Mouse (Mus musculus) CD4-positive, CD25-positive, alpha-beta regulatory T cell, adult 2 months (primary cell): ENCODE results near the gene Lage3.
"Not testable (repeated sequence)": the region's sequence is repeated elsewhere in the genome, so short reads cannot be mapped to it uniquely, and the experiment has no call there.

Experiments
- DNase-seq: peaks from one replicate; pipeline ENCODE4 v3.0.0-alpha.2; 2012; ENCODE audit warnings: low read depth, low spot score

Lage3 gene

DNA sequence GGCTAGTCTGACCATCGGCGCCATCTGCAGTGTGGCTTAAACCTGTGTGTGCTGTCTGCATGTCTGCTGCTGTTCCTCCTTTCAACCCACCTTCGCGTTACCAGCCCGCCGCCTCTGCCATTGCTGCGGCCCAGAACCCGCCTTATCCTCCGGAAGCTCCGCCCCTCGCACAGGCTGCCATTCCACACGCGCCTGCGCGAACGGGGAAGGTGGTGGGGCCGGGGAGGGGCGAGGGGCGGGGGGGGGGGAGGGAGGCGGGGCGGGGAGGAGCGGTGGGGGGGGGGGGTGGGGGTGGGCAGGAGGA lies at the start of gene Lage3:
Gene Lage3, minus strand, starts transcription at position 152 of the 304 bp plus-strand sequence.
- DNase-seq, result peak; percentile 89

DNA sequence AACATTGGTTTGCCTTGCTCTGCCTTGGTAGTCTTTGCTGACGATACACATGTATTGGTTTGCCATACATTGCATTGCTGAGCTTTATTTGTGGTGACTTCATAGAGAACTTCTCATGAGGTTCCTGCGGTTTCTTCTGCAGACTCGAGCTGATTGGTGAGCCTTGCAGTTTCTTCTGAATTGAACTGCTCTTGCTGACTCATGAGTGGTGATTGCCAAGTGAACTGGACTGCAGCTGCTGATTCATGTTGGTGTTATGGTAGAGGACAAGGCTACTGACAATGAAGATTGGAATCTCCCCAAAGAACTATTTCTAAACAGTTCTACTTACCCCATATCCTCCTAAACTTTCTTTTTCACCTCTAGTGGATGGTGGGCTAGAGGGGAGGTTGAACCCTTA lies 46.7 kb upstream of the Lage3 start:
- no peak for DNase-seq

DNA sequence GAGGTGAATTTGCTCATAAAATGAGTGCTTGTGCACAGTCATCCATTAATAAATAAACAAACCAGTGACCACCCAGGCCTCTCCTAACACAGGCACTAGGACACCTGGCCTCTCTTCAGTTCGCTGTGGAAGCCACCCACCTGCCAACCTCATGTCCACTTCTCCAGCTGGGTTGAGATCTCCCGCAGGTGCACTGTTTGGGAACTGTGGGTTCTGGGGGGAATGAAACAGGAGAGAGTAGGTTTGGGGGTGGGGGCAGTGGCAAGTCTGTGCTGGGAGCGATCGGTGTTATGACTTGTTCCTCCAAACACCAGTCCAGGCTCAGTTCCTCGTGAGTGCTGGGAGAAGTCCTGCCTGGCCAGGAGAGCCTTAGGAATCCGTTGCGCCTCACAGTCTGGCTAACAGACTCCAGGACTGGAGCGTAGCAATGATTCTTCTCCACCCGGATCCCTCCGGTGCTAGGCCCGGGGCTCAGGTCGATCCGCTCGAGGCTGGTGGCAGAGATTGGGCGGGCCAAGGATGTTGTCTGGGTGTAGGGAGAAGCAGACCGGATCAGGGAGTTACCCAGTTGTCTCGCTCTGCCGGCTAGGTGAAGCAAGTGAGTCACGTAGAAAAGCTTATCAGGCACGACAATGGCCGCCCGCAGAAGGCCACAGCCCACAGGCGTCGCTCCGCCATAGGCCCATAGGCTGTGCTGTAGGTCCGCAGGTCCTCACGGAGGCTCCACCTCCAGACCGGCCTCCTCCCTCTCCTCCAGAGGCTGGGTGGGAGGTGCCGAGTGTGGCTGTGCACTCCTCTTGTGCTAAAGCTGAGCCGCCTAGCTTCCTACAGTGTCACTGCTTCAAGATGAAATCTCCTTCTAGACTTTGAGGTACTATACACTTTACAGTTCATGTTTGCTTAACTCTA lies 39.4 kb upstream of the Lage3 start, which contains the start of the genes Fam3a and Ikbkg:
Gene Fam3a, minus strand, starts transcription at position 738 of the 909 bp plus-strand sequence.
Gene Ikbkg, plus strand, starts transcription at position 756 of the 909 bp plus-strand sequence.
- peak; percentile 94 for DNase-seq

DNA sequence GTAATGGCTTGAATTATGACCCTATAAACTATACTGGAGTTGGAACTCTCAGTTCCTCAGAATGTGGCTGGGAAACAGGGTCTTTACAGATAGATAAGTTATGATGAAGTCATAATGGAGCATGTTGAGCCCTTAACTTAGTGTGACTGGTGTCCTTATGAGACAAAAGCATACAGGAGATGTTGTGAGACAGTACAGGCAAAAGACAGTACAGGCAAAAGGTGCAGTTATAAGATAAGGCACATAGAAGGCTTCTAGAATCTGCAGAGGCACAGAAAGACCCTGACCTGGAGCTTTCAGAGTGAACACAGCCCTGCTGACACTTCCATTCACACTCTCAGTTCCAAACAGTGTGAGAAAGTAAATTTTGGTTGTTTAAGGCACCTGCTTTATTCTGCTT lies 34.7 kb upstream of the Lage3 start:
- no peak for DNase-seq

DNA sequence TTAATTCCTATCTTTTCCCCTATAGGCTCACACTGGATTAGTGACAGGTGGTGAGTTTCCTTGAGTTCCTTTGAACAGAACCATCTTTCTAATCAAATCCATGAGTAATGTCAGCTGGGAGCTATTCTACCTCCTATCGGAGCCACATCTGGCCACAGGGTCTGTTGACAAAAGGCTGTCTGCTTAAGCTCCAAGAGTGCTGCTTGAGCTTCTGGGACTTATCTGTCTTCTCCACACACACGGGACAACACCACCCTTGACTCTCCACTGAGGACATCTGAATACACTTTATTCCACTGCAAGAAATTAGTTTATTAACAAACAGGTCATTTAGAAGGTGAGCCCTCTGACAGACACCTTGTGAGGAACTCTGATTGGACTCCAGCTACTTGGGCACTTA lies 31.0 kb upstream of the Lage3 start:
- DNase-seq, result no peak

DNA sequence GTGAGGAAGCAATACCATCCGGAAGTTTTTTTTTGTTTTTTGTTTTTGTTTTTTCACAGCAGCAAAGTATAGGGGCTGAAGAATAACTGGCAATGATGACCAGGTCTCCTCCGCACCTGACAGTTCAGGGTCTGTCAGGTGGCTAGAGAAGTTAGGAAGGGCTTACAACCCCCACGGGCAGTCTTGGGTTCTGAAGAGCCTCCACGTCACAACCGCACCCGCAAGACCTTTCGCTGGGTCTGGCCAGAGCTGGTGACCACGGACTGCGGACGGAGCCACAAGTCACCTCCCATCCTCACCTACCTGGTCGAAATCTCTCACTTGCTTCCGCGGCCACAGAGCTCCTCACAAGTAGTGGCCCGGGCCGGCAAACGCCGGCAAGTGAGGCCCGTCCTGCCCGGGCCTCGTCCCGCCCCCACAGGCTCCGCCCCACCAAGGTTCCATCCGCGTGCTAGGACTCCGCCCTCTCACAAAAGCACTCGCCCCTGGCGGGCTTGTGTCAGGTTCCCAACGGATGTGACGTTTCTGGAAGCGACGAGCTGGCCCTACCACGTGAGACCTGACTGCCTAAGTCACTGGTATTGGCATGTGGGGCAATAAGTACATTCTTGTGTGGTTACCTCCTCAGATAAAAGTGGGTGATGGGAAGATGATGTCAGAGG lies 19.6 kb upstream of the Lage3 start, which contains the start of the genes Ubl4a and Slc10a3:
Gene Ubl4a, minus strand, starts transcription at position 331 of the 662 bp plus-strand sequence.
Gene Slc10a3, minus strand, starts transcription at position 462 of the 662 bp plus-strand sequence.
- peak; percentile 94 for DNase-seq

DNA sequence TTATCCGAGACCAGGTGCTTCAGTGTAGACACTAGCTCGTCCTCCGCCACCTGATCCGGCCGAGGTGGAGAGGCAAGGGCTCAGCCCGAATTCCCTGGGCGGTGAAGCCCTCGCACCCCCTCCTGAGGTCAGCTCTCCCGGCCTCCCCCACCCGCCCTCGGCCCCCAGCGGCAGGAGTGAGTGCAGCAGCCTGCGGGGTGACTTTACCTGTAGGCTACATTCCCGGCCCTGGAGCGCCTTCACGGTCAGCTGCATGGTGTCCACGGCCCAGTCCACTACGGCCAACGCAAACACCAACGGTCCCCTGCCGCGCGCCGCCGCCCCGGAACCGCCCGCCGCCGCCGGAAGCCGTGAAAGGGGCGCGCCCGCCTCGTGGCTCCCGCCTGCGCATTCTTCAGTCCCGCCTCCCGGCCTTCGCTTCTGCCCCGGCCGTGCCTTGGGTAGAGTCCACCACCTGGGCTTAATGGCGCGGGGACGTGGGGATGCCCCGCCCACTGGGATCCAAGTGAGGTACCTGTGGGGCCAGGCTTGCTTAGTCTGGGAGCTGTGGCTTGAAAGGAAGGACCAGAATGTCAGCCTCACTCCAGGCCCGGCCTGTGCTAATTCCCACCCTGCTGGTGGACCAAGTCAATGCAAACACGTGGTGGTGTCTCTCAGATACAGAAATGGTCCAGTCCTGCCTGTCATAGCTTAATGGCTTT lies 14.9 kb upstream of the Lage3 start:
- peak; percentile 74 for DNase-seq

DNA sequence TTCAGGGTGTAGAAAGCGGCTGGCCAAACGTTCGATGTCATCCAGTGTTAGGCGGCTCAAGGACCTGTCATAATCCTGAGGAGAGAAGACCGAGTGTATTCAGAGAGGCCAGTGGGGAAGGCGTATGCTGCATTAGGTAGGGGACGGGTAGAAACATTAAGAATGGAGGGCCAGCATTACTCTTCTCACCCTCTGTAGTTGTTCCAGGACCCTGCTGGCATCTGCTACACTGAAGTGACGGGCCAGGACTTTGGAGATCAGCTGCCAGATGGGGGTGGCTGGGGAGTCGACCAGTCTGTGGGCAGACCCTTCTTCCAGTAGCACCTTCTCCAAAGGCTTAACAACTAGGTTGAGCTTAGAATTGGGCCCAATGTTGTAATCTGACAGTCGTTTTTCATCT lies 14.1 kb upstream of the Lage3 start:
- DNase-seq, result no peak

DNA sequence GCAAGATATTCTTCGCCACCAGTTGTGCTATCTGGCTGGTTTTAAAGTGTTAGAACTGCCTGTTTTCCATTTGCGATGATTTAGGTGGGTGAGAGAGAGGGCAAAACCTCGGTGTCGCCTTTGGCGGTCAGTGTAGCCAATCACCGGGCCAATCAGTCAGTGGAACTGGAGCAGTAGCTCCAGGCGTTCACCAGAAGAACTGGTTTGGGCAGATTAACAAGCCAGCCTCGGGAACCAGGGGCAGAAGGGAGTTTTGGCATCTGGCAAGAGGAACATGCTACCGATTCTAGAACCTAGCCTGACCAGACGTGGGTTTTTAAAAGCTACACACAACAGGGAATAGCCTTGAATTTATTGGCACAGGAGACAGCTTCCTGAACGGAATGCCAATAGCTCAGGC lies 5.8 kb upstream of the Lage3 start:
- DNase-seq, result no peak

DNA sequence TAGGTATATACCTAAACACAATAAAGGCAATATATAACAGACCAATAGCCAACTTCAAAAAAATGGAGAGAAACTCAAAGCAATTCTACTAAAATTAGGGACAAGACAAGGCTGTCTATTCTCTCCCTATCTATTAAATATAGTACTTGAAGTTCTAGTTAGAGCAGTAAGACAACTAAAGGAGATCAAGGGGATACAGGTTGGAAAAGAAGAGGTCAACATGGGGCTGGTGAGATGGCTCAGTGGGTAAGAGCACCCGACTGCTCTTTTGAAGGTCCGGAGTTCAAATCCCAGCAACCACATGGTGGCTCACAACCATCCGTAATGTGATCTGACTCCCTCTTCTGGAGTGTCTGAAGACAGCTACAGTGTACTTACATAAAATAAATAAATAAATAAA lies 3.7 kb upstream of the Lage3 start:
- DNase-seq, result not testable (repeated sequence)

DNA sequence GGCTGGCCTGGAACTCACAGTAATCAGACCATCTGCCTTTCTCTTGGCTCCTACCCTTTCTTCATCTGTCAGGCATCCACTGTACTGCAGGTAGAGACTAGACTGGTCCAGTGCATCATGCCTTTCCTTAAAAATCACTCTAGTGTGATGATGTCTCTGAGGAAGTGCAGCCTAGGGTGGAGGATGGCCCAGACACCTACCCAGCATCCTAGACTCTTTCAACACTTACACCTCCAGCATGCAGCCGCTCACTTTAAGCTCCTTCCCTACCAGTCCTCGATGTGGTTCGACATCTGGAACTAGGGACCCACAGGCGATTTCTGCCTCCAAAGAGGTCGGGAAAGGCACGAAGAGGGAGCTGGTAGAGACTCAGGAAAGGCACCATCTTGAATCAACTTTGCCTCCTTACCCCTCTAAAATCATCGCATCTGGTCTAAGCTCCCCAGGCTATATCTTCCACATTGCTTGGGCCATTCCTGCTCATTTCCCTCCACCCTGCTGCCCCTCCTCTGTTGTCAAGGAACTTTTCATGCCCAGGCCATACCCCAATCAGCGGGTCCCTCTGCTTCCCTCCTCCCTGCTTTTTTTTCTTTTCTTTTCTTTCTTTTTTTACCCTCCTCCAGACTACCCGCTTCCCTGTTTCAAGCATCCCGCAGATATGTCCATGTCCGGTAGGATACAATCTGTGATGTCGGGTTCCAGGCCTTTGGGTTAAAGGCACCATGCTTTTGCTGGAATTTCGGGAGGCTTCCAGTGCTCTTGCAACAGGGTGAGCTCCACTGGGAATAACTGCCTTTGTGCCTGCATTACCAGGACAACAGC lies 562 bp downstream of the Lage3 start:
- DNase-seq, result no peak

DNA sequence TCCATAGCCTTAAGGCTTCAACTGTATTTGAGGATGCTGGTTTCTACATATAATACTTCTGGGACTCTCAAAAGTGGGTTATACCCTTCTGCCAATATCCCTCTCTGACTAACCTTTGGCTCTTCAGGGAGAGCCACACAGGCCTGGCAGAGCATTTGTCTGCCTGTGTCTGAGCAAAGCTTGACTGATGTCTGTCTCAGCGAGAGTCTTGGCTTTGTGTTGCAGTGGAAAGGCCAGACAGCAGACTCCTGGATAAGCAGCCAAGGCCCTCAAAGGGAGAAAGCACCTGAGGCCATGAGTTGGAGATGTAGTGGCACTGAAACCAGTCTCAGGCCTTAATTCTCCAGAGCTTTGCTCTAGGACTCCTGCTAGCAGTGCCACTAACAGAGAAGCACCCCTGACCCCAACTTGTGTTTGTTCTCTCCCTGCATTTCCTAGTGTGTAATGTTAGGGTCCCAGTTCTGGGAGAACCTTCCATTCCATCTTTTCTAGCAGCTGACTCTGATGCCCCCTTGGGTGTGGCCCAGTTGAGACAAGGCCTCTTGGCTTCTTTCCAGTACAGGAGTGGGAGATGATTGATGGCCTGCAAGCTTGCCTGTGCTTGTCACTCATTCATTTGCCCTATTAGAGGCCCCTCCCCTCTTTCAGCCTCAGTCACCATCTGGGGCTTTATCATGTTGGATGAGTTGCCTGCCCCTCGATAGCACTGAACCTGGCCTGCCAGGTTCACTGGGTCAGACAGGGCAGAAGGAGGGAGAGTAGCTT lies 23.1 kb downstream of the Lage3 start:
- DNase-seq, result no peak

DNA sequence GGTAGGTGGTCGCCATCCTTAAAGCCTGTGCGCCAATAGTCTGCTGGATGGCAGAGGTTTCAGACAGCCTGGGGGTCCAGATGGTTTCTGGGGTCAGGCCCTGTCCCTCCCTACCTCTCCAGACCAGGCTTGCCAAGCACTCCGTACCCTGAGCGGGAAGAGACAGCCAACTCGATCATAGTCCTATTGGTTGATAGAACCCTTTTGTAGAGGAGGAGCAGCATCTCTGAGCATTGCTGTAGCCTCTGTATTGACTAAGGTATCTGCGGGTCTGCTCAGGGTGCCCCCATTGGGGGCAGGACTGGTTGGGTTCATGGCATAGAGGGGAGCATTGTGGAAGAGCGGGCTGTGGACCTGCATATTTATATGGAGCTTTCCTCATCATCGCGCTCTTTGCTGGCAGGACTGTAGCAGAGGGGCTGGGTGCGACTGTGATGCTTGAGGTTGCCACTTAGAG lies 24.2 kb downstream of the Lage3 start:
- DNase-seq, result peak; percentile 8

DNA sequence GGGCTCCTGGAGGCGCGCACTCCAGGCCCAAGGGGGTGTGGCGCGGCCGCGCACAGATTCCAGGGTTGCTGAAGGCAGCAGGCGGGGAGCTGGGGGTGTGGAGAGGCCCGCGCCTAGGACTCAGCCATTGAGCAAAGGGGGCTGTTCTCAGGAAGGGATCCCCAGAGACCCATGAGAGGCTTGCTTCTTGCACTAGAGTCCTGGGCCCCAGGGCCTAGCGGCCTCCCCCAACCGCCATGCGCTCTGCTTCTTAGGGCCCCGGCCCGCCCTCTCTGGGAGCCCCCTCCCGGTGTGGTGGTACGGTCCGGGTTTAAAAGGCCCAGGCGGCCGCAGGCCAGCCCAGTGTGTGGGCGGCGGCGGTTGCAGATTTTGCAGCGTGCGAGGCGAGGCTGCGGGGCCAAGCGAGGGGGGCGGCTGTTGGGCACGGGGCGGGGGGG lies 24.7 kb downstream of the Lage3 start, which contains the start of gene Plxna3:
Gene Plxna3, plus strand, starts transcription at position 342 of the 437 bp plus-strand sequence.
- peak; percentile 71 for DNase-seq

DNA sequence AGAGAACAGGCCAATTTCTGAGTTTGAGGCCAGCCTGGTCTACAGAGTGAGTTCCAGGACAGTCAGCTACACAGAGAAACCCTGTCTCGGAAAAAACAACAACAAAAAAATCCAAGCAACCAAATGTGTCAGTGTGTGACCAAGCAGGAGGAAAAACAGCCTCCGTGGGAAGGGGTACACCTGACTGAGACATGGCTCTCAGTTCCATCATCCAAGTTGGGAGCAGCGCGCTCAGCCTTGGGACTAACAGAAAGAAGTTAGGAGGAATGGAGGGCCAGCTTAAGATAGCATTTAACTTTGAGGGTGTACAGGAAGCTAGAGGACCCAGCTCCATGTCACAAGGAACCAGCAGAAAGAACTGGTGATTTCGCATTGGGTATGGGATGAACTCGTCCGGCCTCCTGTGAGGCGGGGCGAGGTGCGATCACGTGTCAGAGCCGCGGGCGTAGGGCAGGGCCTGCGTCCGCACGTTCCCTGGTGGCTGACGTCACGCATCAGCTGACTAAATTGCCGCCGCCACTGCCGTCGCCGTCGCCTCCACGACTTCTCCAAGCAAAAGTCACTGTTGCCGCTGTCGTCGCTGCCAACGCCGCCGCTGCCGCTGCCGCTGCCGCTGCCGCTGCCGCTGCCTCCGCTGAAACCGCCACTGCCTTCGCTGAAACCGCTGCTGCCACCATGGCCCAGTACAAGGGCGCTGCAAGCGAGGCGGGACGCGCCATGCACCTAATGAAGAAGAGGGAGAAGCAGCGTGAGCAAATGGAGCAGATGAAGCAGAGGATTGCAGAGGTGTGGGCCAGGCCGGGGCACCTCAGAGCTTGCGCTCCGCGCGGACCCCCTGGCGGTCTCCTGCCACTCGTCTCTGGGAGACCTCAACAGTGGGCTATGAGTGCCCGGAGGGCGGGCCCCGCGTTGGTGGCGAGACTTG lies 40.6 kb downstream of the Lage3 start, which contains the start of gene Fam50a:
Gene Fam50a, plus strand, starts transcription at position 494 of the 925 bp plus-strand sequence.
- DNase-seq, result peak; percentile 94

DNA sequence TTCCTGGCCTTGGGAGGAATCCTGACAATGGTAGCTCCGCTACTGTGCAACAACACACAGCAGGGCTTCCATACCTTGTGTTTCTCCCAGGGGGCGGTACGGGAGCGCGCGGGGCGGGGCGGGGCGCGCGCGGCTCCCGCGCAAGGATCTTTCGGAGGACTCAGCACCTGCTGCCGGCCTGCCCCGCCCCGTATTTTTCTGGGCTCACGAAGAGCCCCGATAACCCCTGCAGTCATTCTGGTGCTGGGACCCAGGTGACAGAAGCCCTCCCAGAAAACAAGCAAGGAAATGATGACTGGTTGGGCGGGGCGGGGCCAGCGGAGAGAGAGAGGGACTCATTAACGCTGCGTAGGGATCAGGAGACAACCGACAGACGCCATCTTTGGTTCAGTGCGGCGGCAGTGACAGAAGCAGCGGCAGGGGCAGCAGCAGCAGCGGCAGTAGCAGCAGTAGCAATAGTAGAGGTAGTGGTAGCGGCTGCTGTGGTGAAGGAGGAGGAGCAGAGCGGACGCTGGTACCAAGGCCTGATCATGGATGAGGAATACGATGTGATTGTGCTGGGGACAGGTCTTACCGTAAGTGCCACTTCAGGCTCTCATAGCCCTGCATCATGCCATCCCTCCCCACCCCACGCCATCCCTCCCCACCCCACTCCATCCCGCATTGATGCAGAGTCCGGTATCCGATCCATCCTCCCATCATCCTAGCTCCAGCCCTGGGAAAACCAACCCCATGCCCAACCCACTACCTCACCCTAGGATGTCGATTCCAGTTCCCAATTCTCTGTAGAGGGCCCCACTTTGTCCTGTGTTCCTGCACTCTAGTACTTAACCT lies 48.3 kb downstream of the Lage3 start, which contains the start of gene Gdi1:
Gene Gdi1, plus strand, starts transcription at position 132 of the 834 bp plus-strand sequence.
- DNase-seq, result peak; percentile 89
